In the genomic region with DNA sequence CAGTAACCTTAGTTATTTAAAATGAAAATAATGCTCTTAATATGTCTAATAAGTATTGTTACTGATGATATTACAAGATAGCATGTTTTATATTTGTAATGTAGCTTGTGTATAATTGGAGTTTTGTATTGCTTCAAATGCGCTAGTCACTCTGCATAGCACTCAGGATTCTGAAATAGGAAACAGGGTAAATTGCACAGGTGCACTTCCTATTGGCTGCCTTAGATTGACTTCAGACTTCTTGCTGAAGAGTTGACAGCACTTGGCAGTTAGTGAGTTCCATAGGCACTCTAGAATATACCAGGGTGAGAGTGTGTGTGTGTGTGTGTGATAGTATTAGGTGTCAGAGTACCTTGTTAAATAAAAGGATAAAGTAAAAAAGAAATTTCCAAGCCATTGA, we compare ENCODE assay signal across 11 mouse cellular contexts. TPM values are rescaled to one million over a fixed set of nuclear protein-coding genes. Genes with fewer than 3 reads are reported as not detected.
DNase-seq lines count a peak whose midpoint lies in the region; ATAC-seq and TF ChIP-seq lines count a peak whose summit lies in the region.
"Had no signal": no experiment of that assay in that cellular context is flagged by ENCODE, and none has a peak within 500 bp of the region (broad histone marks: within the 10 kb centered on the region; RNA-seq: fewer than 3 reads in every experiment).

No protein-coding gene starts in this region.

- no peaks in the 10 kb centered on the region for H3K27me3 ChIP-seq in heart, embryonic 13.5 days (replicated peaks)
- H3K27me3 ChIP-seq in MEL (ENCODE audit: control insufficient read depth in 1 of 2, insufficient read depth in 2 of 2, low read length in 2 of 2) = no peaks in the 10 kb centered on the region
- no peaks in the 10 kb centered on the region for H3K27me3 ChIP-seq in hindbrain, embryonic 13.5 days
- no peaks in the 10 kb centered on the region for H3K27me3 ChIP-seq in midbrain, embryonic 10.5 days (ENCODE audit: low read depth, poor library complexity, severe bottlenecking)

- H3K79me2 ChIP-seq in MEL (ENCODE audit: control insufficient read depth, insufficient read depth, low read length, poor library complexity) = peaks cover 73% of the 10 kb centered on the region

- TF ChIP-seq POLR2A in MEL (IDR thresholded peaks at IDR 0.05; ENCODE audit: control insufficient read depth in 1 of 2, insufficient read depth in 1 of 2, low read depth in 1 of 2, low read length in 2 of 2, poor library complexity in 1 of 2) = no peak

- 0 out of 2 replicates have a peak overlapping the region, but pooled peaks have one; percentile 68 for H3K9ac ChIP-seq in heart, embryonic 13.5 days
- H3K9ac ChIP-seq in MEL (ENCODE audit: control insufficient read depth, low read depth, low read length, poor library complexity, severe bottlenecking) = 0 out of 2 replicates have a peak overlapping the region, but pooled peaks have one; percentile 6
- 0 out of 2 replicates have a peak overlapping the region, but pooled peaks have one; percentile 39 for H3K9ac ChIP-seq in hindbrain, embryonic 13.5 days

- peaks cover 27% of the 10 kb centered on the region for H3K36me3 ChIP-seq in heart, embryonic 13.5 days
- peaks cover 4 to 34% of the 10 kb centered on the region in 2 experiments for H3K36me3 ChIP-seq in MEL (ENCODE audit: control insufficient read depth in 1 of 2, insufficient read depth in 2 of 2, low read length in 2 of 2)
- no peaks in the 10 kb centered on the region for H3K36me3 ChIP-seq in hindbrain, embryonic 13.5 days
- peaks cover 40% of the 10 kb centered on the region for H3K36me3 ChIP-seq in midbrain, embryonic 10.5 days

- peak overlapping the region; percentile 57 for H3K4me2 ChIP-seq in heart, embryonic 13.5 days
- peak overlapping the region; percentile 45 for H3K4me2 ChIP-seq in hindbrain, embryonic 13.5 days

- no peak for ATAC-seq in heart, embryonic 13.5 days (ENCODE audit: extremely low read depth, insufficient number of reproducible peaks, low FRiP score, low TSS enrichment)
- ATAC-seq in hindbrain, embryonic 13.5 days (ENCODE audit: low FRiP score) = no peak
- ATAC-seq in activated CD4-positive, CD25-positive, alpha-beta regulatory T cell, adult 4 months = no peak
- ATAC-seq: CD4-positive, CD25-positive, alpha-beta regulatory T cell, adult 4 months had no signal

- TF ChIP-seq RAD21 in MEL (IDR thresholded peaks at IDR 0.05; ENCODE audit: low read depth, low read length) = no peak

- peak overlapping the region; percentile 34 for H3K4me3 ChIP-seq in heart, embryonic 13.5 days
- H3K4me3 ChIP-seq in MEL (ENCODE audit: control insufficient read depth in 1 of 2, insufficient read depth in 1 of 2, low read depth in 2 of 2, low read length in 2 of 2) = peak overlapping the region in 1 of 2 experiments; percentile 76; a peak in 2 of 4 replicates
- peak overlapping the region; percentile 23 for H3K4me3 ChIP-seq in hindbrain, embryonic 13.5 days
- peak overlapping the region; percentile 79 for H3K4me3 ChIP-seq in midbrain, embryonic 10.5 days

- no peak for TF ChIP-seq EP300 in MEL (IDR thresholded peaks at IDR 0.05; ENCODE audit: low read depth in 1 of 2, low read length in 2 of 2)

- peaks cover 38% of the 10 kb centered on the region for H3K4me1 ChIP-seq in heart, embryonic 13.5 days
- peaks cover 0 to 22% of the 10 kb centered on the region in 2 experiments; a peak in 3 of 4 replicates for H3K4me1 ChIP-seq in MEL (ENCODE audit: control insufficient read depth in 1 of 2, insufficient read depth in 2 of 2, low read length in 2 of 2)
- H3K4me1 ChIP-seq in hindbrain, embryonic 13.5 days (replicated peaks) = peaks cover 31% of the 10 kb centered on the region
- H3K4me1 ChIP-seq in midbrain, embryonic 10.5 days = peaks cover 21% of the 10 kb centered on the region

- no peak for TF ChIP-seq CTCF in MEL (IDR thresholded peaks at IDR 0.05 in 2 of 3, conservative IDR thresholded peaks at IDR 0.05 in 1 of 3; ENCODE audit: control insufficient read depth in 1 of 3, insufficient read depth in 1 of 3, low read depth in 2 of 3, low read length in 3 of 3, poor library complexity in 1 of 3, severe bottlenecking in 1 of 3)

- H3K9me3 ChIP-seq in heart, embryonic 13.5 days = no peaks in the 10 kb centered on the region
- H3K9me3 ChIP-seq in MEL (replicated peaks; ENCODE audit: insufficient read depth, low read length) = no peaks in the 10 kb centered on the region
- H3K9me3 ChIP-seq in hindbrain, embryonic 13.5 days = no peaks in the 10 kb centered on the region
- H3K9me3 ChIP-seq in midbrain, embryonic 10.5 days (replicated peaks) = no peaks in the 10 kb centered on the region

- DNase-seq in heart, postnatal 10 days = no peak
- DNase-seq in MEL (ENCODE audit: low read depth, low spot score) = peak; percentile 63
- DNase-seq in midbrain, embryonic 10.5 days (ENCODE audit: low spot score) = no peak
- no peak for DNase-seq in cerebellum, postnatal 10 days
- DNase-seq in layer of hippocampus, postnatal 10 days (ENCODE audit: low spot score in 2 of 2) = no peak
- DNase-seq: lung, postnatal 36 days; right cerebral cortex, postnatal 4 days had no signal

- WGBS in heart, embryonic 13.5 days = 57% methylated on average over 1 of the region's 1 CpGs
- 88% methylated on average over 1 of the region's 1 CpGs for WGBS in hindbrain, embryonic 13.5 days
- 90% methylated on average over 1 of the region's 1 CpGs for WGBS in midbrain, embryonic 10.5 days

- intact Hi-C loops in heart, postnatal 10 days (cut with DNase I) = no loop called here

- no peak overlapping the region for H3K27ac ChIP-seq in heart, embryonic 13.5 days (replicated peaks)
- no peak overlapping the region for H3K27ac ChIP-seq in MEL (ENCODE audit: control insufficient read depth, low read depth, low read length)
- no peak overlapping the region for H3K27ac ChIP-seq in hindbrain, embryonic 13.5 days
- H3K27ac ChIP-seq in midbrain, embryonic 10.5 days (replicated peaks) = no peak overlapping the region

TF ChIP-seq in MEL, 35 proteins besides CTCF, POLR2A, EP300 and RAD21:
- TF ChIP-seq CHD2 (IDR thresholded peaks at IDR 0.05; ENCODE audit: low read length) = no peak
- no peak for TF ChIP-seq SIN3A (IDR thresholded peaks at IDR 0.05; ENCODE audit: low read length)
- no peak for TF ChIP-seq ELF1 (IDR thresholded peaks at IDR 0.05; ENCODE audit: low read depth, low read length)
- no peak for TF ChIP-seq ZKSCAN1 (IDR thresholded peaks at IDR 0.05; ENCODE audit: low read depth, low read length)
- no peak for TF ChIP-seq USF1 (IDR thresholded peaks at IDR 0.05; ENCODE audit: low read depth, low read length)
- TF ChIP-seq ZMIZ1 (IDR thresholded peaks at IDR 0.05; ENCODE audit: low read depth, low read length) = no peak

RNA-seq across cellular contexts. Expression of a gene that starts 2.7 kb away (rescaled TPM):
- 12.1 and 14.1 TPM in 2 replicates for polyA plus RNA-seq in heart, embryonic 13.5 days (2015; fragmentation: Nextera tagmentation; extraction: Ambion mirVana)
- 10 to 100 TPM; 40.0 to 42.5 TPM for total RNA-seq in heart, postnatal 10 days (2021)
- total RNA-seq in MEL (2012; rRNA removed) = 20.3 and 21.3 TPM in 2 replicates
- 10 to 100 TPM; 25.9 to 31.2 TPM for polyA plus RNA-seq in MEL (2012; ENCODE audit: insufficient read depth in 1 of 2, insufficient read length in 2 of 2, low read depth in 1 of 2, low replicate concordance in 2 of 2, missing spikeins in 1 of 2)
- 25.5 and 26.8 TPM in 2 replicates for polyA plus RNA-seq in hindbrain, embryonic 13.5 days (2015; fragmentation: Nextera tagmentation; extraction: Ambion mirVana)
- 26.2 and 27.6 TPM in 2 replicates for polyA plus RNA-seq in midbrain, embryonic 10.5 days (2016; fragmentation: Nextera tagmentation; extraction: Ambion mirVana)
- total RNA-seq in layer of hippocampus, postnatal 10 days (2021) = 10 to 100 TPM; 43.7 to 46.0 TPM
- 10 to 100 TPM; 16.6 to 21.0 TPM for polyA plus RNA-seq in activated CD4-positive, CD25-positive, alpha-beta regulatory T cell, adult 4 months (2017; shearing (Covaris generic))

Comparison
In these comparisons a context has a peak if more than half of its experiments do, and no peak if none do; other contexts are left out.
1. H3K9ac ChIP-seq: peak in every context shown above with its lines; median percentile 68 in heart, embryonic 13.5 days; 39 in hindbrain, embryonic 13.5 days; 6 in MEL.